Mouse (Mus musculus): ENCODE measurements around the gene S100a9. TPM values are rescaled to one million over a fixed set of nuclear protein-coding genes. Genes with fewer than 3 reads are reported as not detected.

S100a9 gene
- 9.6 and 15.0 TPM in 2 replicates for polyA plus RNA-seq (2015; fragmentation: Nextera tagmentation; extraction: Ambion mirVana)

DNA sequence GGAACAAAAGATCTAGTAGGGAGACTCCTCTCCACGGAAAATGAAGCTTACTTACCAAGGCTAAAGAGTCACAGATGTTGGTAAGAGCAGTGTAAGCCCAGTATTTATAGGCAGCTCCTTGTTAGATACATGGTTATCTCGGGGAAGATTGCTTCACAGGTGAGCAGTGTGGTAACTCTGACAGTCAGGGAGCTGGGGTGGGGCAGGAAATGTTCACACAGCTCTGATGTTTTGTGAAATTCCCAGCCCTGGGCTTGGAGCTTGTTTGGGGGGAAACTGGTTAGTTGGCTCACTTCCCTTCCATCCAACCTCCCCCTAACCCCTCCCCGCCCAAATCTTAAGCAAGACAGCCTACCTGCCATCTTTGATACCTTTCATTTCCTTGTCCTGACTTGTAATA is at the start of gene S100a9:
Gene S100a9, minus strand, starts transcription at position 109 of the 400 bp plus-strand sequence.
- no peaks in the 10 kb centered on the region for H3K27me3 ChIP-seq (ENCODE audit: insufficient read depth, low read length)
- H3K36me3 ChIP-seq (ENCODE audit: insufficient read depth, low read length), result no peaks in the 10 kb centered on the region
- no peak within 1 kb of the TSS for H3K27ac ChIP-seq (ENCODE audit: low read length)
- no peak within 1 kb of the TSS for H3K4me2 ChIP-seq (replicated peaks; ENCODE audit: low read depth, low read length)
- 77% methylated on average over 3 of the region's 3 CpGs for WGBS
- ATAC-seq (ENCODE audit: low FRiP score, low TSS enrichment), result no peak
- no peaks in the 10 kb centered on the region for H3K9me3 ChIP-seq (ENCODE audit: low read length)
- no peak within 1 kb of the TSS for H3K4me3 ChIP-seq (ENCODE audit: low read length)
- no peaks in the 10 kb centered on the region for H3K4me1 ChIP-seq (ENCODE audit: insufficient read depth, low read length)
- H3K9ac ChIP-seq (replicated peaks; ENCODE audit: low read length), result no peak within 1 kb of the TSS

DNA sequence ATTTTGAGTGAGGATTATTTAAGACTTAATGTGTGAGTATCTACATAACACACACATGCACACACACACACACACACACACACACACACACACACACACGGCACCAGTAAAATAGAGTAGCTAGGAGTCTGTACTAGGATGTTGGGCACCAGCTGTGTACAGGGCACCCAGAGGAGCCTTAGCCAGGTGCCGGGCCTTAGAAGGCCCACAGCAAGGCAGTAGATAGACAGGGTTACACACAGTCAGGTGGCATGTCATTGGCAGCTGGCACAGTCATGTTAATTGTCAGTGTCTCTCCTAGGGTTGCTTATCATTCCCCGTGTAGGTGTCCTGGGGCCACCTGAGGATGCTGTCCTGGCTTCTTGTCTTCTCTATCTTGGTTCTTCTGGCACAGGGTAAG is 31.1 kb upstream of the S100a9 start, which contains the start of gene Pglyrp4:
Gene Pglyrp4, plus strand, starts transcription at position 301 of the 400 bp plus-strand sequence.
- no peak within 1 kb of the TSS for H3K4me2 ChIP-seq (replicated peaks; ENCODE audit: low read depth, low read length)
- H3K27ac ChIP-seq (ENCODE audit: low read length), result no peak within 1 kb of the TSS
- no peaks in the 10 kb centered on the region for H3K9me3 ChIP-seq (ENCODE audit: low read length)
- no peak for ATAC-seq (ENCODE audit: low FRiP score, low TSS enrichment)
- 90% methylated on average over 3 of the region's 3 CpGs for WGBS
- H3K4me1 ChIP-seq (ENCODE audit: insufficient read depth, low read length), result no peaks in the 10 kb centered on the region
- H3K36me3 ChIP-seq (ENCODE audit: insufficient read depth, low read length), result no peaks in the 10 kb centered on the region
- H3K9ac ChIP-seq (replicated peaks; ENCODE audit: low read length), result no peak within 1 kb of the TSS
- no peak within 1 kb of the TSS for H3K4me3 ChIP-seq (ENCODE audit: low read length)
- H3K27me3 ChIP-seq (ENCODE audit: insufficient read depth, low read length), result no peaks in the 10 kb centered on the region

DNA sequence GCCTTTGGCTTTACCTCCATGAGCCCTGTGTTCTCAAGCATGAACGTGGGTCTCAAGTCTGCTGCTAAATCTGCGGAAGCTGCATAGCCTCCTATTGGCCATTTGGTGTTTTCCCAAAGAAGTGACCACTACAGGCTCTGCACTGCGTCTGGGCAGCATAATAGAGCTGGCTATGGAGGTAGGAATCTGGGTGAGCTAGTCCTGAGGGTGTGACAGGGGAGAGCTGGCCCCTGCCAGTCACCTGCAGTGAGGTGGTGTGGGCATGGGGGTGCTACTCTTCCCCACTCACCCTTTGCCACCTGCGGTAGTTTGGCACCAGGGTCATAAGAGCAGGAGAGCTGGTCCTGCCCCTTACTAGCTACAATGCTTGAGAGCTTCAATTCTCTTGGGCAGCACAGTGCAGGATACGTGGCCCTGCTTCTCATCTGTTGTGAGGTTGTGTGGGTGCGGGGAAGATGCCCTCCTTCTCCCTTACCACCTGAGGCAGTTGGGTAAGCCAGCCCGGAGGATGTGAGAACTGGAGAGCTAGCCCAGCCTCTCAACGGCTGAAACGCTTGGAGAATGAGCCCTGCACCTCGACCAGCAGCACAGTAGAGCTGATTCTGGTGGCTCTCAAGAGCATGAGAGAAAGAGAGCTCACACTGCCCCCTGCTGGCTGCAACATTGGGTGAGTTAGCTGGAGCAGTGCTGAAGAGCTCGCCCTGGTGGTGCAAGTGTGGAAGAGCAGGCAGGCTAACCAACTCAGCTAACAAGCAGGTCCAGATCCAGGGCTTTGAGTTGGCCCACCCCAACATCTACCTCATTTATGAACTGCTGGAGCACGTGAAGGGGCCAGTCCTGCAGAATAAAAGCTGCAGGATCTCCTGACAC is 14.3 kb upstream of the S100a9 start:
- ATAC-seq (ENCODE audit: low FRiP score, low TSS enrichment), result peak; percentile 71
- Histone ChIP-seq H3K4me2 (replicated peaks; ENCODE audit: low read depth, low read length) (no peak overlapping the region), H3K36me3 (ENCODE audit: insufficient read depth, low read length) (no peaks in the 10 kb centered on the region), H3K4me3 (ENCODE audit: low read length) (no peak overlapping the region), H3K27me3 (ENCODE audit: insufficient read depth, low read length) (no peaks in the 10 kb centered on the region), H3K9ac (replicated peaks; ENCODE audit: low read length) (no peak overlapping the region), H3K27ac (ENCODE audit: low read length) (no peak overlapping the region), H3K9me3 (ENCODE audit: low read length) (no peaks in the 10 kb centered on the region), H3K4me1 (ENCODE audit: insufficient read depth, low read length) (no peaks in the 10 kb centered on the region)
- WGBS, result 45% methylated on average over 12 of the region's 12 CpGs

DNA sequence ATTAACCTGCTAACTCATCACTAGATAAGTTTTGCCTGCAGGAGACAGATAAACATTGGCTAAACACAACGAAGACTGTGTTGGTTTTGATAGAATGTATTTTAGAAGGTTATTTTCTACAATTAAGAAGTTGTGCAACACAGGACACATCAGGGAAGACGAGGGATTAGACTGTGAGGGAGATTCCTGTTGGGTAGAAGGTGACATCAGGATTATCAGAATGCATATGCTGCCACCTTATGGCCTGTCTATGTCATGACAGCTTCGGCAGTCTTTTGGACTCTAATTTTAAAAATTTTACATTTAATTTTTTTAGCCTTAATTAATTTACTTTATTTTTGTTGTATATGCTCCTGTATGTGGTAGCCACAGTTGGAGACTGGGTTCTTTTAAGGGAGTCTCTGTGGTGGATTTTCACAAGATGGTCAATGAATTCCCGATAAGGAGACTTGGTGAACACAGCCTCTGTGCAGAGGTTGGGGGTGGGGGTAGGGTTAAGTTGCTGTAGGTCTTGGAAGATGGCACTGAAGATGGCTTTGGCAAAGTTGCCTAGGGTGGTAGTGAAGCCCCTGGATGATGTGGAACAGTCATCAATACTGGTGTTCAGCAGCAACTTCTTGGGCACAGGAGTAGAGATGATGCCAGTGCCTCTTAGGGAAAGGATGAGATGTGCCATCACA is 13.1 kb upstream of the S100a9 start:
- no peaks in the 10 kb centered on the region for H3K27me3 ChIP-seq (ENCODE audit: insufficient read depth, low read length)
- no peaks in the 10 kb centered on the region for H3K9me3 ChIP-seq (ENCODE audit: low read length)
- 22% methylated on average over 4 of the region's 4 CpGs for WGBS
- H3K9ac ChIP-seq (replicated peaks; ENCODE audit: low read length), result no peak overlapping the region
- H3K4me1 ChIP-seq (ENCODE audit: insufficient read depth, low read length), result no peaks in the 10 kb centered on the region
- no peak overlapping the region for H3K4me3 ChIP-seq (ENCODE audit: low read length)
- no peak overlapping the region for H3K4me2 ChIP-seq (replicated peaks; ENCODE audit: low read depth, low read length)
- no peaks in the 10 kb centered on the region for H3K36me3 ChIP-seq (ENCODE audit: insufficient read depth, low read length)
- peak; percentile 64; the same call in 1 of the 2 replicates for ATAC-seq (ENCODE audit: low FRiP score, low TSS enrichment)
- no peak overlapping the region for H3K27ac ChIP-seq (ENCODE audit: low read length)

DNA sequence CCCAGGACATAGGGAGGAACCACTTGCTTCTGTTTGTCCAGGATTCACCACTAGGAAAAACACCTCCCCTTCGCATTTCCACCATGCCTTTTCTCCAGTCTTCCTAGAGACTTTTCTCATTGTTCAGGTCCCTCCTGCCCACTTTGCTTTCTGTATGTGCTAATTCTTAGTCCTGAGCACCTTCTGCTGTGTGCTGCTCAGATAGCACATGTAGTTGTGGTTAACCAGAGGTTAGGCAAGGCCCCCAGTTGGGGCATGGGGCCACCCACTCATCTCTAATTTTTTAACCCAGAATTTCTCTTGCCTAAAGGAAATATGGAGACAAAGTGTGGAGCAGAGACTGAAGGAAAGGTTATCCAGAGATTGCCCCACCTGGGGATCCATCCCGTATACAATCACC is 6.7 kb upstream of the S100a9 start:
- Histone ChIP-seq H3K9me3 (ENCODE audit: low read length) (no peaks in the 10 kb centered on the region), H3K4me3 (ENCODE audit: low read length) (no peak overlapping the region)
- 85% methylated on average over 2 of the region's 2 CpGs for WGBS

DNA sequence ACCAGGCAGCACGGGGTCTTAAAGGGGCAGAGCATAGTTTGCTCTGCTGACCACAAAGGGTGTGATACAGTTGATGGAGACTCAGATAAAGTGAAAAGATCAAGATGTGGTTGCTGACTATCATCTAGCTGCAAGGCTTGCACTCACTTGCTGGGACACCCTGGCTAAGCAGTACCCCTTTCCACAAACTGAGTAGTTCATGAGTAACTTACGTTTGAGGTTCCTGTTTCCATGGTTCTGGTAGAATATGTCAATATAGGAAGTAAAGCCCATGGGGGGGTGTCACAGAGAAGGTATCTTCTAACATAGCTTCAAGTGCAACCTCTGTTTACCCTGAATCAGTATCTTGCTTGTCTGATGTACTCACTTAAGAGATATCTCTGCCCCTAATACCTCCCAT is 2.0 kb downstream of the S100a9 start:
- H3K27me3 ChIP-seq (ENCODE audit: insufficient read depth, low read length), result no peaks in the 10 kb centered on the region
- 78% methylated on average over 2 of the region's 2 CpGs for WGBS
- H3K4me2 ChIP-seq (replicated peaks; ENCODE audit: low read depth, low read length), result no peak overlapping the region
- H3K9me3 ChIP-seq (ENCODE audit: low read length), result no peaks in the 10 kb centered on the region
- no peaks in the 10 kb centered on the region for H3K36me3 ChIP-seq (ENCODE audit: insufficient read depth, low read length)
- H3K9ac ChIP-seq (replicated peaks; ENCODE audit: low read length), result no peak overlapping the region
- H3K4me3 ChIP-seq (ENCODE audit: low read length), result no peak overlapping the region
- no peak for ATAC-seq (ENCODE audit: low FRiP score, low TSS enrichment)
- H3K4me1 ChIP-seq (ENCODE audit: insufficient read depth, low read length), result no peaks in the 10 kb centered on the region
- H3K27ac ChIP-seq (ENCODE audit: low read length), result no peak overlapping the region

More for the DNA sequence above, 6.7 kb upstream of the S100a9 start:
- no peak for ATAC-seq (ENCODE audit: low FRiP score, low TSS enrichment)
- H3K36me3 ChIP-seq (ENCODE audit: insufficient read depth, low read length), result no peaks in the 10 kb centered on the region
- H3K27me3 ChIP-seq (ENCODE audit: insufficient read depth, low read length), result no peaks in the 10 kb centered on the region
- H3K27ac ChIP-seq (ENCODE audit: low read length), result no peak overlapping the region
- no peak overlapping the region for H3K9ac ChIP-seq (replicated peaks; ENCODE audit: low read length)
- no peaks in the 10 kb centered on the region for H3K4me1 ChIP-seq (ENCODE audit: insufficient read depth, low read length)
- H3K4me2 ChIP-seq (replicated peaks; ENCODE audit: low read depth, low read length), result no peak overlapping the region

DNA sequence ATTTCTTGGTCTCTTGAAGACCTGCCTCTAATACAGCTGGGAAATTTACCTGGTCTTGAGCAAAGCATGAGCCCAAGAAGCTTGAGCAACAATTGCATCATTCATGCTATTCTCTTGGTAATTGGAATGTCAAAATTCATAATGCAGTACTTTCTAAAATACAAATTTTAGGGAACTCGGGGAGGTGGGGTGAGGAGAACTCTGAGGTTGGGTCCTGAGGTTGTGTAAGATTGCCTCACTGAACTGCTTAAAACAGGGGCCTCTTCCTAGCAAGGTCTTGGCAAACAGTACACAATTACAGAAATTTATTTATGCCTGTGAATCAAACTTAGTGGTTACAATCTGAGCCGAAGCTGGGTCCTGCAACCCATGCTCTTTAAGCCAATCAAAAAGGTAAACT is 8.7 kb downstream of the S100a9 start:
- 92% methylated on average over 2 of the region's 2 CpGs for WGBS
- H3K9me3 ChIP-seq (ENCODE audit: low read length), result no peaks in the 10 kb centered on the region
- no peak overlapping the region for H3K4me2 ChIP-seq (replicated peaks; ENCODE audit: low read depth, low read length)
- H3K27ac ChIP-seq (ENCODE audit: low read length), result no peak overlapping the region
- H3K36me3 ChIP-seq (ENCODE audit: insufficient read depth, low read length), result no peaks in the 10 kb centered on the region
- no peaks in the 10 kb centered on the region for H3K4me1 ChIP-seq (ENCODE audit: insufficient read depth, low read length)
- no peak overlapping the region for H3K9ac ChIP-seq (replicated peaks; ENCODE audit: low read length)
- ATAC-seq (ENCODE audit: low FRiP score, low TSS enrichment), result no peak
- H3K27me3 ChIP-seq (ENCODE audit: insufficient read depth, low read length), result no peaks in the 10 kb centered on the region
- no peak overlapping the region for H3K4me3 ChIP-seq (ENCODE audit: low read length)

DNA sequence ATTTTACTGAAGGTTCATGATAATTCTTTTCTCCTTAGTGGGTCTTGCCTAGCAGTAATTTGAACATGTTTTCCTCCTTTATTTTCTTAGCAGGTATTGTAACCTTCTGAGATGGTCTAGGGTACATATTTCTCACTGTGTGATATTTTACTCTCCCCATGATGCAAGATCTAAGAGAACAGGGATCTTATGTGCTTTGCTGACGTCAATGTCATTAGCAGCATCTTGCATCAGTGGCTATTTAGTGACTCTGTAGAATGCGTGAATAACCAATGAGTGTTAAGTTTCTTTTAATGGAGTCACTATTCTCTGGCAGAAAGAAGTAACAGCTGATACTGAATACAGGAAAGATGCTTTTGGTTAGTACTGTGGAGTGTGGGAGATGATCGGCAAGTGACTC is 11.6 kb downstream of the S100a9 start:
- Histone ChIP-seq H3K9me3 (ENCODE audit: low read length) (no peaks in the 10 kb centered on the region), H3K36me3 (ENCODE audit: insufficient read depth, low read length) (no peaks in the 10 kb centered on the region), H3K27me3 (ENCODE audit: insufficient read depth, low read length) (no peaks in the 10 kb centered on the region), H3K9ac (replicated peaks; ENCODE audit: low read length) (no peak overlapping the region), H3K4me3 (ENCODE audit: low read length) (no peak overlapping the region), H3K4me1 (ENCODE audit: insufficient read depth, low read length) (no peaks in the 10 kb centered on the region), H3K27ac (ENCODE audit: low read length) (no peak overlapping the region), H3K4me2 (replicated peaks; ENCODE audit: low read depth, low read length) (no peak overlapping the region)
- ATAC-seq (ENCODE audit: low FRiP score, low TSS enrichment), result no peak
- WGBS, result 87% methylated on average over 3 of the region's 3 CpGs

DNA sequence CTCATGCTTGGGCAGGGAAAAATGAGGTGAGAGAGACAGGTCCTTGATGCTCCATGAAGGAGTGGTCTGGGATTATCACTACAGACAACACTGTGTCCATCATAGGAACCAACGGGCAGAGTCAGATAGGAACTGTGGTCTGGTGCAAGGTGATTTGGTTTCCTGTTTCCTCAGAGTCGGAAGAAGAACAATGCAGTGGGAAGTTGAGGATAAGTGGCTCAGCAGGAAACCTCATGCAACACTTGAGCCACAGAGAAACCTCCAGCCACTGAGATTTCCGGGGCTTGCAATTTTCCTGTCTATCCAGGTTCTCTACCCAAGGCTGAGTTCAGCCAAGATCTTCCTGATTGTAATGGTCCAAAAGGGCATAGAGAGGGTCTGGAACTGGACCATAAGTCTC is 16.9 kb downstream of the S100a9 start:
- H3K4me3 ChIP-seq (ENCODE audit: low read length), result no peak overlapping the region
- H3K9ac ChIP-seq (replicated peaks; ENCODE audit: low read length), result no peak overlapping the region
- WGBS, result 67% methylated on average over 3 of the region's 3 CpGs

DNA sequence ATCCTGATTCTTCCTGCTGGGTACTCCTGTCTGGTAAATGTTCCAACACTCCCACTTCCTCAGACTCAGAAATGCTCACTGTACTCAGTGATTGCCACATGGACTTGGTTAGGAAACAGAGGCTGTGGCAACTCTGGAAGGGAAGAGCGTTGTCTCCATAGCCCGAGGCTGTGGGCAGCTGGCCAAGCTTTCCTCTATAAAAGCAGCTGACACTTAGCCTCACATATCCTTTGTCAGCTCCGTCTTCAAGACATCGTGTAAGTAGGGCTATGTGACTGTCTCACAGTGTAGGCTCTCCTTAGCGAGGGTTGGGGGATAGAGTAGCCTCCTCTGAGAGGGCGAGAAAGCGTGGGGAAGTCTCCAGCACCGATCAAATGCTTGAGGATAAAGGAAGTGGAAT is 26.7 kb downstream of the S100a9 start, which contains the start of gene S100a8:
Gene S100a8, plus strand, starts transcription at position 133 of the 400 bp plus-strand sequence.
- Histone ChIP-seq H3K9me3 (ENCODE audit: low read length) (no peaks in the 10 kb centered on the region), H3K9ac (replicated peaks; ENCODE audit: low read length) (no peak within 1 kb of the TSS), H3K4me2 (replicated peaks; ENCODE audit: low read depth, low read length) (no peak within 1 kb of the TSS), H3K4me1 (ENCODE audit: insufficient read depth, low read length) (no peaks in the 10 kb centered on the region), H3K4me3 (ENCODE audit: low read length) (no peak within 1 kb of the TSS), H3K27me3 (ENCODE audit: insufficient read depth, low read length) (no peaks in the 10 kb centered on the region), H3K36me3 (ENCODE audit: insufficient read depth, low read length) (no peaks in the 10 kb centered on the region), H3K27ac (ENCODE audit: low read length) (no peak within 1 kb of the TSS)
- no peak for ATAC-seq (ENCODE audit: low FRiP score, low TSS enrichment)
- WGBS, result 68% methylated on average over 8 of the region's 8 CpGs

More for the DNA sequence above, 16.9 kb downstream of the S100a9 start:
- no peak for ATAC-seq (ENCODE audit: low FRiP score, low TSS enrichment)
- H3K36me3 ChIP-seq (ENCODE audit: insufficient read depth, low read length), result no peaks in the 10 kb centered on the region
- no peaks in the 10 kb centered on the region for H3K27me3 ChIP-seq (ENCODE audit: insufficient read depth, low read length)
- H3K4me1 ChIP-seq (ENCODE audit: insufficient read depth, low read length), result no peaks in the 10 kb centered on the region
- no peak overlapping the region for H3K4me2 ChIP-seq (replicated peaks; ENCODE audit: low read depth, low read length)
- no peaks in the 10 kb centered on the region for H3K9me3 ChIP-seq (ENCODE audit: low read length)
- H3K27ac ChIP-seq (ENCODE audit: low read length), result no peak overlapping the region

Measured in kidney, embryonic 16.5 days (tissue).